Mouse (Mus musculus) hindbrain, embryonic 16.5 days (tissue): ENCODE measurements around the gene Adsl. TPM values are rescaled to one million over a fixed set of nuclear protein-coding genes. Genes with fewer than 3 reads are reported as not detected.

Source experiments
- ATAC-seq: fragments of 200-750 bp; cut with Nextera tagmentation; 2 replicates; pipeline ENCODE4 v1.8.0; 2017; ENCODE audit warnings: moderate TSS enrichment, moderate library complexity
- H3K27ac ChIP-seq: fragments of 300-500 bp; sonication (generic); 2 replicates; pipeline ENCODE4 v1.5.1; 2014; ENCODE audit warnings: low read depth, mild to moderate bottlenecking, control low read depth, low read length, moderate library complexity
- H3K27me3 ChIP-seq: fragments of 300-500 bp; sonication (generic); replicated peaks from 2 replicates; pipeline ENCODE4 v1.6.1; 2014; ENCODE audit warnings: low read length; ENCODE audit not compliant: control insufficient read depth, insufficient read depth
- H3K36me3 ChIP-seq: fragments of 300-500 bp; sonication (generic); 2 replicates; pipeline ENCODE4 v1.6.1; 2014; ENCODE audit warnings: mild to moderate bottlenecking, low read length, moderate library complexity, mixed read lengths; ENCODE audit not compliant: control insufficient read depth, insufficient read depth
- H3K4me1 ChIP-seq: fragments of 300-500 bp; sonication (generic); 2 replicates; pipeline ENCODE4 v1.6.1; 2014; ENCODE audit warnings: low read depth, low read length; ENCODE audit not compliant: control insufficient read depth, insufficient read depth
- H3K4me2 ChIP-seq: fragments of 300-500 bp; sonication (generic); 2 replicates; pipeline ENCODE4 v1.6.1; 2014; ENCODE audit warnings: mild to moderate bottlenecking, low read length, control low read depth, moderate library complexity
- H3K4me3 ChIP-seq: fragments of 300-500 bp; sonication (generic); 2 replicates; pipeline ENCODE4 v1.5.1; 2014; ENCODE audit warnings: mild to moderate bottlenecking, low read length, control low read depth, moderate library complexity
- H3K9ac ChIP-seq: fragments of 300-500 bp; sonication (generic); 2 replicates; pipeline ENCODE4 v1.6.1; 2014; ENCODE audit warnings: low read depth, mild to moderate bottlenecking, control low read depth, low read length, moderate library complexity
- H3K9me3 ChIP-seq: fragments of 300-500 bp; sonication (generic); 2 replicates; pipeline ENCODE4 v1.6.1; 2014; ENCODE audit warnings: mild to moderate bottlenecking, low read length, moderate library complexity; ENCODE audit not compliant: control insufficient read depth
- WGBS: fragments of 180-500 bp; shearing (Covaris S2); extraction: QIAGEN DNeasy Blood & Tissue Kit; methylation state at CpG from one replicate; pipeline ENCODE4 v1.1.7; 2014; 5-methylcytosine and 5-hydroxymethylcytosine counted together
- polyA plus RNA-seq: library from polyadenylated mRNA; unstranded; fragments of >200 nt; fragmentation: Nextera tagmentation; extraction: Ambion mirVana; gene quantifications from 2 replicates; pipeline ENCODE4 v1.2.1, GENCODE M21; 2015

Adsl gene
- polyA plus RNA-seq, 1 experiment from 2014 or later: 116 TPM

DNA sequence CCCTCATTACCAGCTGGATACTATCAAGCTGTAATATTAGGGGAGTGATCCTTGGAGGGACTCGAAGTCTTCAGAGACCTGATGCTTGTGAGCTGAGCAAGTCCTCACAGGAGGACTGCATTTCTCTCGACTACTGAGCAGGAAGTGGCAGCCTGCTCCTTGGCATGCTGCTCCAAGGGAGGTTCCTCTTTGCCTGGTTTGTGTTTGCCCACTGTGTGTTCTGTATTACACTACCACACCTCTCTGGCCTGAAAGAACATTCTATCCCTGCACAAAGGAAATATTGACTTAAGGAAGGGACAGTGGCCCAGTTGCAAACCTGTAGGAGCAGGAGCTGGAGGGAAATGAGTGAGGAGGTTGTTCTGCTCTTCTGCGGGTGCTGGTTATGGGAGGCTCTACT is 41.4 kb downstream of the Adsl start:
- H3K27ac ChIP-seq: no peak overlapping the region
- WGBS: 85% methylated on average over 3 of the region's 3 CpGs
- H3K9ac ChIP-seq: no peak overlapping the region
- no peak overlapping the region for H3K4me2 ChIP-seq
- H3K4me3 ChIP-seq: no peak overlapping the region
- H3K9me3 ChIP-seq: no peaks in the 10 kb centered on the region
- no peaks in the 10 kb centered on the region for H3K4me1 ChIP-seq
- H3K27me3 ChIP-seq: no peaks in the 10 kb centered on the region
- no peak for ATAC-seq
- no peaks in the 10 kb centered on the region for H3K36me3 ChIP-seq

DNA sequence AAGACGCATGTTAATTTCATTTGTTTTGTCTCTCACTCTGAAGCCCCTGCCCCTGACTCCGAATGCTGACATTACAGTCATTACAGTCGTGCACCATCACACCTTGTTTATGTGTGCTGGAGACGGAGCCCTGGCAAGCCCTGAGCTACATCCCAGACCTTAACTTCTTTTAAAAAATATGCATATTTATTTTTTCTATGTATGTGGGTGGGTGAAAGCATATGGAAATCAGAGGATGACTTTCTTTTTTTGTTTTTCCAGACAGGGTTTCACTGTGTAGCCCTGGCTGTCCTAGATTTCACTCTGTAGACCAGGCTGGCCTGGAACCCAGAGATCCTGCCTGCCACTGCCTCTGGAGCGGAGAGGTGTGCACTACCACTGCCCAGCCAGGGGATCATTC is 46.7 kb downstream of the Adsl start:
- no peak overlapping the region for H3K9ac ChIP-seq
- no peak overlapping the region for H3K4me3 ChIP-seq
- no peak overlapping the region for H3K27ac ChIP-seq
- ATAC-seq: no peak
- H3K27me3 ChIP-seq: no peaks in the 10 kb centered on the region
- 89% methylated on average over 5 of the region's 5 CpGs for WGBS
- H3K4me1 ChIP-seq: no peaks in the 10 kb centered on the region
- H3K4me2 ChIP-seq: no peak overlapping the region
- H3K9me3 ChIP-seq: no peaks in the 10 kb centered on the region
- no peaks in the 10 kb centered on the region for H3K36me3 ChIP-seq

DNA sequence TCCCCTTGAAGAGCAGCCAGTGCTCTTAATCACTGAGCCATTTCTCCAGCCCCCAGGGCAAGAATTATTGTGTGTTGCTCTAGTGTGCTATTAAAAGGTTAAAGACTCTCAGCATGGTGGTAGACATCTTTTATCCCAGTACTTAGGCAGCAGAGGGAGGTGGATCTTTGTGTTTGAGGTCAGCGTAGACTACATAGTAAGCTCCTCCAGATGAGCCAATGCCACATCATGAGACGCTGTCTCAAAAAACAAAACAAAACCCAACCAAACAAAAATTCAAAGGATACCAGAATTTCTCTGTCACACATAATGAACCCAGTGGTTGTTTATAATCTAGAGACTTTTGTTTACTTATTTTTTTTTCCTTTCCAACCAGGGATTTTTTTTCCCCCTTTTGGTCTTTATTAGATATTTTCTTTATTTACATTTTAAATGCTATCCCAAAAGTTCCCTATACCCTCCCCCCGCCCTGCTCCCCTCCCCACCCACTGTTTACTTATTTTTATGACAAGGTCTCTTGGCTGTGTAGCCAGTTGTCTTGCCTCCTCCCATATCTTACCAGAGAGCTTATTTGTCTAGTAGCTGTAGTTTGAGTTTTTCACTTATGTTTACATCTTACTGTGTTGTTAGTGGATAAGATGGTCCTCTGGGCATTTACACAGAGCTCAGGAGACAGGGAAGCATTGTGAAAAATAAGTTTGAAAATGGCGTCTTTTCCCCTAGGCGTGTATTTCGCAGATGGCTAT is 48.0 kb downstream of the Adsl start:
- WGBS: 80% methylated on average over 6 of the region's 6 CpGs
- no peak overlapping the region for H3K9ac ChIP-seq
- no peak overlapping the region for H3K4me3 ChIP-seq
- no peak for ATAC-seq
- no peaks in the 10 kb centered on the region for H3K27me3 ChIP-seq
- H3K4me2 ChIP-seq: no peak overlapping the region
- H3K9me3 ChIP-seq: no peaks in the 10 kb centered on the region
- no peak overlapping the region for H3K27ac ChIP-seq
- H3K36me3 ChIP-seq: no peaks in the 10 kb centered on the region
- no peaks in the 10 kb centered on the region for H3K4me1 ChIP-seq

- Histone ChIP-seq H3K27ac (no peak overlapping the region), H3K4me2 (no peak overlapping the region), H3K4me3 (no peak overlapping the region), H3K27me3 (no peaks in the 10 kb centered on the region), H3K9me3 (no peaks in the 10 kb centered on the region), H3K9ac (no peak overlapping the region), H3K4me1 (no peaks in the 10 kb centered on the region), H3K36me3 (no peaks in the 10 kb centered on the region)
- WGBS: 49% methylated on average over 1 of the region's 1 CpGs
- no peak for ATAC-seq
Measured at GRCm38 (mm10) chr15:80997077-80997476, 48.8 kb downstream of the Adsl start.

GRCm38 (mm10) chr15:81000419-81001138 is 52.3 kb downstream of the Adsl start:
- peaks cover 5% of the 10 kb centered on the region; the same call in 1 of the 2 replicates for H3K36me3 ChIP-seq
- 66% methylated on average over 4 of the region's 4 CpGs for WGBS
- H3K9ac ChIP-seq: no peak overlapping the region
- no peaks in the 10 kb centered on the region for H3K27me3 ChIP-seq
- H3K4me2 ChIP-seq: no peak overlapping the region
- ATAC-seq: no peak
- H3K4me3 ChIP-seq: no peak overlapping the region
- H3K27ac ChIP-seq: no peak overlapping the region
- no peaks in the 10 kb centered on the region for H3K9me3 ChIP-seq
- H3K4me1 ChIP-seq: no peaks in the 10 kb centered on the region

DNA sequence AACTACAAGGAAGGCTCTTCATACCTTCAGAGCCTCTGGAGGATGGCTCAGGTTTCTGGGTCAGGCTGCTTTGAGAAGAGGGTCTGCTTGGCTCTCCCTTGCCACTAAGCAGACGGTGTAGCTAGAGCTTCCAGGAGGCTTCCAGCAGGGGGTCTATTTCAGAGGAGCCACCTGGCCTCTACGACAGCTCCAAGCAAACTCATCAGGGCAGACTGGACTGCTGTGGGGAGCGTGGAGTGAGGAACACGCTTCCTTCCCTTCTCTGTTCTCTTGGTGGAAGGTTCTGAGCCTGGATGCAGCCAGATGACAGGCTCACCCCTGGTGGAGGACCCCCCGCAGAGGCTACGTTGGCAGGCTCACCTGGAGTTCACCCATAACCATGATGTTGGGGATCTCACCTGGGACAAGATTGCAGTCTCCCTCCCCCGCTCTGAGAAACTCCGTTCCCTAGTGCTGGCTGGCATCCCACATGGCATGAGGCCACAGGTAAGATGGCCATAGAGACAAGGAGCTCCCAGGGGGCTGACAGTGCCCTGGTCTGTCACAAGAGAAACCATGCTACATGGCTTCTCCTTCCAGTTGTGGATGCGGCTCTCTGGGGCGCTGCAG is 57.9 kb downstream of the Adsl start:
- 81% methylated on average over 10 of the region's 10 CpGs for WGBS
- no peaks in the 10 kb centered on the region for H3K27me3 ChIP-seq
- ATAC-seq: no peak
- H3K9me3 ChIP-seq: no peaks in the 10 kb centered on the region
- H3K36me3 ChIP-seq: peaks cover 26% of the 10 kb centered on the region
- H3K4me3 ChIP-seq: no peak overlapping the region
- H3K4me2 ChIP-seq: no peak overlapping the region
- H3K27ac ChIP-seq: no peak overlapping the region
- H3K9ac ChIP-seq: no peak overlapping the region
- H3K4me1 ChIP-seq: no peaks in the 10 kb centered on the region

GRCm38 (mm10) chr15:81007339-81007738 is 59.0 kb downstream of the Adsl start:
- Histone ChIP-seq H3K4me3 (no peak overlapping the region), H3K9ac (no peak overlapping the region), H3K4me1 (no peaks in the 10 kb centered on the region), H3K27ac (no peak overlapping the region), H3K4me2 (no peak overlapping the region), H3K9me3 (no peaks in the 10 kb centered on the region), H3K27me3 (no peaks in the 10 kb centered on the region), H3K36me3 (peaks cover 31% of the 10 kb centered on the region)
- no peak for ATAC-seq
- WGBS: 96% methylated on average over 9 of the region's 9 CpGs

DNA sequence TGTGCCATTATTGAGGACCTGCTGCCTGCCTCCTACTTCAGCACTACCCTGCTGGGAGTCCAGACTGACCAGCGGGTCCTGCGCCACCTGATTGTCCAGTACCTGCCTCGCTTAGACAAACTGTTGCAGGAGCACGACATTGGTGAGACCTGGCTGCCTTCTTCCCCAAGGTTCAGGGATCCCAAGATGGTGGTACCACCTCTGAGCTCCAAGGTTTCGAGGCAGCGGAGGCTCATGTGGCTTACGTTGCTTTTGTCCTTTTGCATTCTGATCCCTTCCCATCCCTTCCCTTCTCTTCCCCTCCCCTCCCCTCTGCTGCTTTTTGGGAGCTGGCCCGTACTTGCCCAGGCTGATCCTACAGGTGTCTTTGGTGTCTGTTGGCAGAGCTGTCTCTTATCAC is 59.6 kb downstream of the Adsl start:
- no peaks in the 10 kb centered on the region for H3K9me3 ChIP-seq
- no peak overlapping the region for H3K9ac ChIP-seq
- 90% methylated on average over 8 of the region's 8 CpGs for WGBS
- H3K4me2 ChIP-seq: no peak overlapping the region
- H3K27me3 ChIP-seq: no peaks in the 10 kb centered on the region
- H3K27ac ChIP-seq: no peak overlapping the region
- peaks cover 37% of the 10 kb centered on the region for H3K36me3 ChIP-seq
- no peaks in the 10 kb centered on the region for H3K4me1 ChIP-seq
- H3K4me3 ChIP-seq: no peak overlapping the region
- no peak for ATAC-seq

- no peak overlapping the region for H3K9ac ChIP-seq
- no peaks in the 10 kb centered on the region for H3K9me3 ChIP-seq
- H3K27ac ChIP-seq: no peak overlapping the region
- no peak for ATAC-seq
- WGBS: 64% methylated on average over 10 of the region's 10 CpGs
- H3K4me2 ChIP-seq: no peak overlapping the region
- no peaks in the 10 kb centered on the region for H3K27me3 ChIP-seq
- no peaks in the 10 kb centered on the region for H3K4me1 ChIP-seq
- peaks cover 41% of the 10 kb centered on the region for H3K36me3 ChIP-seq
- H3K4me3 ChIP-seq: no peak overlapping the region
Measured at GRCm38 (mm10) chr15:81008689-81009123, 60.4 kb downstream of the Adsl start.
